Mouse (Mus musculus) spleen, adult 2 months (tissue): ENCODE data around the gene Kcnj15.

ENCODE experiments used
- CTCF ChIP-seq: fragments of 200-500 bp; IDR thresholded peaks from 2 replicates; pipeline ENCODE4 v1.5.1; 2011; ENCODE audit warnings: mild to moderate bottlenecking, inconsistent platforms; ENCODE audit not compliant: insufficient read depth, insufficient read length, insufficient replicate concordance; ENCODE audit errors: extremely low read depth
- POLR2A ChIP-seq: fragments of 200-500 bp; IDR thresholded peaks from 2 replicates; pipeline ENCODE4 v1.6.1; 2011; ENCODE audit warnings: low read depth, low read length, inconsistent platforms

- TF ChIP-seq CTCF (no peak), POLR2A (no peak)
These were observed 40.3 kb downstream of the Kcnj15 start for GRCm38 (mm10) chr16:95297651-95298050.
